Mouse (Mus musculus) heart, postnatal 0 days (tissue): ENCODE results near the gene Exoc4.

Source experiments
- CTCF ChIP-seq: IDR thresholded peaks from 2 replicates; pipeline ENCODE4 v1.5.1; 2016; ENCODE audit warnings: antibody characterized with exemption, control low read depth, low read depth
- EP300 ChIP-seq: IDR thresholded peaks from 2 replicates; pipeline ENCODE4 v1.6.1; 2016; ENCODE audit warnings: antibody characterized with exemption, low read depth

DNA sequence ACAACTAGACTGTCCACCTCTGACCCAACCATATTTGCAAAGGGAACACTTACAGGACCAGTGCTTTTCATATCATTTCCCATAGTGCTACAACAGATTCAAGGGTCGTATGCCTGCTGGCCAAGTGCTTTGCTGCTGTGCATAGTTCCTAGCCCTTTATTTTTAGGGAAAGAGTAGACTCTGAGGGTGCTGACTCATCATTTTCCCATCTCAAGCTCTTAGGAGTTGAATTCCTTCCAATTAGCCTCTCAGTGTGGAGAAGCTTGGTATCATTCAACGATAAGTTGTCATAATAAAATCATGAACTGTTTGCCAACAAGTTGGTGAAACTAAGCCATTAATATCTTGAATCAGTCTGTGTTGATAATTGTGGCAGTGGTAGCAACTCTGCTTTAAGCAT, 388.3 kb downstream of the Exoc4 start:
- TF ChIP-seq CTCF: no peak
- no peak for TF ChIP-seq EP300
